Mouse (Mus musculus): ENCODE measurements around the gene Cacng2.
A peak's percentile ranks its signal among the peaks of the same experiment; 100 is the strongest.

Gene Cacng2

GRCm38 (mm10) chr15:78003929-78004328 lies 115.9 kb downstream of the Cacng2 start:
- no peak for DNase-seq (ENCODE audit: low read depth)

- no peak for DNase-seq (ENCODE audit: low read depth)
Observed at GRCm38 (mm10) chr15:78001400-78001799, 118.4 kb downstream of the Cacng2 start.

GRCm38 (mm10) chr15:77988541-77988940 lies 131.3 kb downstream of the Cacng2 start:
- no peak for DNase-seq (ENCODE audit: low read depth)

- DNase-seq (ENCODE audit: low read depth) = no peak
Observed at GRCm38 (mm10) chr15:77983391-77983790, 136.4 kb downstream of the Cacng2 start.

GRCm38 (mm10) chr15:77982195-77982939 lies 137.5 kb downstream of the Cacng2 start:
- DNase-seq (ENCODE audit: low read depth) = no peak

GRCm38 (mm10) chr15:77981181-77981680 lies 138.6 kb downstream of the Cacng2 start:
- no peak for DNase-seq (ENCODE audit: low read depth)

- DNase-seq (ENCODE audit: low read depth) = no peak
Observed at GRCm38 (mm10) chr15:77979427-77979865, 140.4 kb downstream of the Cacng2 start.

GRCm38 (mm10) chr15:77977663-77978062 lies 142.2 kb downstream of the Cacng2 start:
- DNase-seq (ENCODE audit: low read depth) = no peak

- DNase-seq (ENCODE audit: low read depth) = no peak
Observed at GRCm38 (mm10) chr15:77974165-77974841, 145.5 kb downstream of the Cacng2 start.

GRCm38 (mm10) chr15:77970470-77971292 lies 149.1 kb downstream of the Cacng2 start, which contains the start of gene Eif3d:
Gene Eif3d, minus strand, starts transcription at chr15:77970813.
- peak; percentile 93 for DNase-seq (ENCODE audit: low read depth)

GRCm38 (mm10) chr15:77969940-77970469 lies 149.8 kb downstream of the Cacng2 start:
- DNase-seq (ENCODE audit: low read depth) = no peak

- no peak for DNase-seq (ENCODE audit: low read depth)
Observed at GRCm38 (mm10) chr15:77965117-77965528, 154.7 kb downstream of the Cacng2 start.

GRCm38 (mm10) chr15:77962447-77962846 lies 157.4 kb downstream of the Cacng2 start:
- DNase-seq (ENCODE audit: low read depth) = no peak

- DNase-seq (ENCODE audit: low read depth) = no peak
Observed at GRCm38 (mm10) chr15:77960693-77961092, 159.1 kb downstream of the Cacng2 start.

- no peak for DNase-seq (ENCODE audit: low read depth)
Observed at GRCm38 (mm10) chr15:77958071-77958470, 161.8 kb downstream of the Cacng2 start.

- no peak for DNase-seq (ENCODE audit: low read depth)
Observed at GRCm38 (mm10) chr15:77957625-77958024, 162.2 kb downstream of the Cacng2 start.

GRCm38 (mm10) chr15:77956404-77956901 lies 163.4 kb downstream of the Cacng2 start, which contains the start of gene Foxred2:
Gene Foxred2, minus strand, starts transcription at chr15:77956722.
- DNase-seq (ENCODE audit: low read depth) = peak; percentile 33

GRCm38 (mm10) chr15:77955440-77956403 lies 164.1 kb downstream of the Cacng2 start:
- DNase-seq (ENCODE audit: low read depth) = no peak

GRCm38 (mm10) chr15:77954362-77954761 lies 165.5 kb downstream of the Cacng2 start:
- DNase-seq (ENCODE audit: low read depth) = no peak

- DNase-seq (ENCODE audit: low read depth) = no peak
Observed at GRCm38 (mm10) chr15:77952921-77953320, 166.9 kb downstream of the Cacng2 start.
